Mouse (Mus musculus): Measurements from ENCODE around the gene Hist1h2ak. TPM values are rescaled to one million over a fixed set of nuclear protein-coding genes. Genes with fewer than 3 reads are reported as not detected.
A peak's percentile ranks its signal among the peaks of the same experiment; 100 is the strongest.
"Not testable (repeated sequence)": the region's sequence is repeated elsewhere in the genome, so short reads cannot be mapped to it uniquely, and the experiment has no call there.

The Hist1h2ak gene
- polyA plus RNA-seq, 1 experiment from 2014 or later = 3.3 TPM

GRCm38 (mm10) chr13:21749387-21750158 is 4.1 kb downstream of the Hist1h2ak start:
- H3K9me3 ChIP-seq (ENCODE audit: control insufficient read depth, low read length) = no peaks in the 10 kb centered on the region
- peaks cover 15% of the 10 kb centered on the region for H3K4me1 ChIP-seq (ENCODE audit: control insufficient read depth, insufficient read depth, low read depth, low read length)
- peak overlapping the region; percentile 70 for H3K27ac ChIP-seq (ENCODE audit: low read depth, low read length)
- H3K27me3 ChIP-seq (replicated peaks; ENCODE audit: control insufficient read depth, insufficient read depth, low read length) = no peaks in the 10 kb centered on the region
- no peaks in the 10 kb centered on the region for H3K36me3 ChIP-seq (ENCODE audit: control insufficient read depth, insufficient read depth, low read length)
- 4% methylated on average over 5 of the region's 5 CpGs for WGBS
- no peak for ATAC-seq
- peak overlapping the region; percentile 60 for H3K9ac ChIP-seq (ENCODE audit: low read depth, low read length)
- peak overlapping the region; percentile 48 for H3K4me3 ChIP-seq (ENCODE audit: low read length)
- peak overlapping the region; percentile 78 for H3K4me2 ChIP-seq (ENCODE audit: low read length)

- no peak overlapping the region for H3K4me2 ChIP-seq (ENCODE audit: low read length)
- no peaks in the 10 kb centered on the region for H3K9me3 ChIP-seq (ENCODE audit: control insufficient read depth, low read length)
- H3K36me3 ChIP-seq (ENCODE audit: control insufficient read depth, insufficient read depth, low read length) = no peaks in the 10 kb centered on the region
- no peak overlapping the region for H3K4me3 ChIP-seq (ENCODE audit: low read length)
- H3K27me3 ChIP-seq (replicated peaks; ENCODE audit: control insufficient read depth, insufficient read depth, low read length) = no peaks in the 10 kb centered on the region
- H3K27ac ChIP-seq (ENCODE audit: low read depth, low read length) = no peak overlapping the region
- H3K4me1 ChIP-seq (ENCODE audit: control insufficient read depth, insufficient read depth, low read depth, low read length) = peaks cover 8% of the 10 kb centered on the region
- WGBS = 93% methylated on average over 1 of the region's 1 CpGs
- H3K9ac ChIP-seq (ENCODE audit: low read depth, low read length) = no peak overlapping the region
- no peak for ATAC-seq
Observed at GRCm38 (mm10) chr13:21745006-21745405, 8.6 kb downstream of the Hist1h2ak start.

- peak; percentile 92 for ATAC-seq
- Histone ChIP-seq H3K4me2 (ENCODE audit: low read length) (peak within 1 kb of the TSS; percentile 85), H3K27ac (ENCODE audit: low read depth, low read length) (peak within 1 kb of the TSS; percentile 93), H3K9ac (ENCODE audit: low read depth, low read length) (peak within 1 kb of the TSS; percentile 64), H3K4me3 (ENCODE audit: low read length) (peak within 1 kb of the TSS; percentile 51)
- H3K4me1 ChIP-seq (ENCODE audit: control insufficient read depth, insufficient read depth, low read depth, low read length); H3K9me3 ChIP-seq (ENCODE audit: control insufficient read depth, low read length); H3K27me3 ChIP-seq (replicated peaks; ENCODE audit: control insufficient read depth, insufficient read depth, low read length); H3K36me3 ChIP-seq (ENCODE audit: control insufficient read depth, insufficient read depth, low read length): not testable (repeated sequence)
- WGBS = under 1% methylated on average over 34 of the region's 56 CpGs
Observed at GRCm38 (mm10) chr13:21734906-21735767, 18.5 kb downstream of the Hist1h2ak start, which contains the start of gene Hist1h4j. Hist1h4j (plus strand) TSS chr13:21735064.

GRCm38 (mm10) chr13:21734010-21734905 is 19.4 kb downstream of the Hist1h2ak start:
- ATAC-seq = peak; percentile 82
- H3K9me3 ChIP-seq (ENCODE audit: control insufficient read depth, low read length) = no peaks in the 10 kb centered on the region
- no peaks in the 10 kb centered on the region for H3K27me3 ChIP-seq (replicated peaks; ENCODE audit: control insufficient read depth, insufficient read depth, low read length)
- peak overlapping the region; percentile 51 for H3K4me3 ChIP-seq (ENCODE audit: low read length)
- H3K36me3 ChIP-seq (ENCODE audit: control insufficient read depth, insufficient read depth, low read length) = no peaks in the 10 kb centered on the region
- peak overlapping the region; percentile 93 for H3K27ac ChIP-seq (ENCODE audit: low read depth, low read length)
- peak overlapping the region; percentile 64 for H3K9ac ChIP-seq (ENCODE audit: low read depth, low read length)
- peak overlapping the region; percentile 85 for H3K4me2 ChIP-seq (ENCODE audit: low read length)
- H3K4me1 ChIP-seq (ENCODE audit: control insufficient read depth, insufficient read depth, low read depth, low read length) = peaks cover 10% of the 10 kb centered on the region
- under 1% methylated on average over 21 of the region's 21 CpGs for WGBS

- no peaks in the 10 kb centered on the region for H3K9me3 ChIP-seq (ENCODE audit: control insufficient read depth, low read length)
- peak overlapping the region; percentile 64; the same call in 1 of the 2 replicates for H3K9ac ChIP-seq (ENCODE audit: low read depth, low read length)
- no peak overlapping the region; the same call in 1 of the 2 replicates for H3K4me2 ChIP-seq (ENCODE audit: low read length)
Observed at GRCm38 (mm10) chr13:21733466-21733865, 20.2 kb downstream of the Hist1h2ak start.

GRCm38 (mm10) chr13:21729544-21729943 is 24.1 kb downstream of the Hist1h2ak start:
- Histone ChIP-seq H3K9ac (ENCODE audit: low read depth, low read length) (no peak overlapping the region), H3K4me1 (ENCODE audit: control insufficient read depth, insufficient read depth, low read depth, low read length) (peaks cover 5% of the 10 kb centered on the region; the same call in 1 of the 2 replicates), H3K4me2 (ENCODE audit: low read length) (no peak overlapping the region), H3K9me3 (ENCODE audit: control insufficient read depth, low read length) (no peaks in the 10 kb centered on the region), H3K27me3 (replicated peaks; ENCODE audit: control insufficient read depth, insufficient read depth, low read length) (no peaks in the 10 kb centered on the region), H3K4me3 (ENCODE audit: low read length) (no peak overlapping the region), H3K36me3 (ENCODE audit: control insufficient read depth, insufficient read depth, low read length) (no peaks in the 10 kb centered on the region), H3K27ac (ENCODE audit: low read depth, low read length) (no peak overlapping the region)
- no peak for ATAC-seq
- 77% methylated on average over 1 of the region's 1 CpGs for WGBS

More at GRCm38 (mm10) chr13:21733466-21733865, 20.2 kb downstream of the Hist1h2ak start:
- no peaks in the 10 kb centered on the region for H3K36me3 ChIP-seq (ENCODE audit: control insufficient read depth, insufficient read depth, low read length)
- WGBS = 70% methylated on average over 5 of the region's 5 CpGs
- H3K4me1 ChIP-seq (ENCODE audit: control insufficient read depth, insufficient read depth, low read depth, low read length) = peaks cover 10% of the 10 kb centered on the region
- peak; percentile 18 for ATAC-seq
- H3K27me3 ChIP-seq (replicated peaks; ENCODE audit: control insufficient read depth, insufficient read depth, low read length) = no peaks in the 10 kb centered on the region
- peak overlapping the region; percentile 93 for H3K27ac ChIP-seq (ENCODE audit: low read depth, low read length)
- H3K4me3 ChIP-seq (ENCODE audit: low read length) = no peak overlapping the region

GRCm38 (mm10) chr13:21727948-21728572 is 25.6 kb downstream of the Hist1h2ak start:
- Histone ChIP-seq H3K9me3 (ENCODE audit: control insufficient read depth, low read length) (no peaks in the 10 kb centered on the region), H3K9ac (ENCODE audit: low read depth, low read length) (no peak overlapping the region), H3K4me2 (ENCODE audit: low read length) (no peak overlapping the region), H3K4me3 (ENCODE audit: low read length) (no peak overlapping the region), H3K36me3 (ENCODE audit: control insufficient read depth, insufficient read depth, low read length) (no peaks in the 10 kb centered on the region), H3K27ac (ENCODE audit: low read depth, low read length) (no peak overlapping the region), H3K27me3 (replicated peaks; ENCODE audit: control insufficient read depth, insufficient read depth, low read length) (no peaks in the 10 kb centered on the region), H3K4me1 (ENCODE audit: control insufficient read depth, insufficient read depth, low read depth, low read length) (no peaks in the 10 kb centered on the region)
- WGBS = 19% methylated on average over 11 of the region's 11 CpGs
- 0 out of 2 replicates have a peak, but pooled peaks have one; percentile 30 for ATAC-seq

Data from hindbrain, embryonic 16.5 days (tissue).